Mouse (Mus musculus) CH12.LX (cell line): Measurements from ENCODE around the gene Lat2. TPM values are rescaled to one million over a fixed set of nuclear protein-coding genes. Genes with fewer than 3 reads are reported as not detected.
A peak's percentile ranks its signal among the peaks of the same experiment; 100 is the strongest.

Source experiments
- DNase-seq: peaks from one replicate; pipeline ENCODE4 v3.0.0-alpha.2; 2013; ENCODE audit errors: extremely low read depth
- H3K27ac ChIP-seq: 2 replicates; pipeline ENCODE4 v1.5.1; 2012; ENCODE audit warnings: low read depth, mild to moderate bottlenecking, control low read depth, moderate library complexity; ENCODE audit not compliant: insufficient read depth
- H3K27me3 ChIP-seq: replicated peaks from 2 replicates; pipeline ENCODE3; 2012; ENCODE audit warnings: inconsistent platforms
- H3K36me3 ChIP-seq, 2 experiments: replicated peaks in 1 of 2; 2 replicates each; pipeline versions ENCODE3 to v1.6.1; 2012; ENCODE audit warnings: inconsistent platforms in 1 of 2, low read length in 1 of 2, mild to moderate bottlenecking in 1 of 2, mixed read lengths in 1 of 2, moderate library complexity in 1 of 2; ENCODE audit not compliant: control insufficient read depth in 1 of 2, insufficient read depth in 1 of 2
- H3K4me1 ChIP-seq, 2 experiments: 2 replicates each; pipeline ENCODE4 v1.6.1; 2012; ENCODE audit warnings: inconsistent platforms in 1 of 2, moderate library complexity in 1 of 2; ENCODE audit not compliant: insufficient read depth in 2 of 2, control insufficient read depth in 1 of 2
- H3K4me2 ChIP-seq: 2 replicates; pipeline ENCODE4 v1.6.1; 2012; ENCODE audit warnings: low read depth, mild to moderate bottlenecking, control low read depth; ENCODE audit not compliant: poor library complexity, insufficient read depth, severe bottlenecking
- H3K4me3 ChIP-seq, 3 experiments: fragments of 150-350 bp in 1 of 3; sonication (generic) in 1 of 3; replicated peaks in 1 of 3; 2 replicates each; pipeline versions ENCODE3 to v1.5.1; 2011 to 2012; ENCODE audit warnings: low read depth in 2 of 3, low read length in 2 of 3, mild to moderate bottlenecking in 2 of 3, moderate library complexity in 2 of 3, control low read depth in 1 of 3, improper control_type of control experiment in 1 of 3, inconsistent platforms in 1 of 3, mixed read lengths in 1 of 3; ENCODE audit not compliant: poor library complexity in 1 of 3
- H3K79me2 ChIP-seq: replicated peaks from 2 replicates; pipeline ENCODE4 v1.6.1; 2012; ENCODE audit warnings: mild to moderate bottlenecking, moderate library complexity; ENCODE audit not compliant: control insufficient read depth, poor library complexity, insufficient read depth, severe bottlenecking; ENCODE audit errors: extremely low read depth
- H3K9ac ChIP-seq: 2 replicates; pipeline ENCODE4 v1.6.1; 2012; ENCODE audit warnings: low read depth, mild to moderate bottlenecking, control low read depth, moderate library complexity; ENCODE audit not compliant: insufficient read depth
- H3K9me3 ChIP-seq: replicated peaks from 2 replicates; pipeline ENCODE3; 2012; ENCODE audit warnings: low read length, inconsistent platforms, mixed read lengths
- BHLHE40 ChIP-seq: IDR thresholded peaks from 2 replicates; pipeline ENCODE4 v1.6.1; 2011; ENCODE audit warnings: mild to moderate bottlenecking, low read depth, low read length, improper control_type of control experiment
- CHD2 ChIP-seq: IDR thresholded peaks from 2 replicates; pipeline ENCODE4 v1.6.1; 2011; ENCODE audit warnings: low read length, improper control_type of control experiment
- CTCF ChIP-seq, 2 experiments: IDR thresholded peaks in 1 of 2; conservative IDR thresholded peaks in 1 of 2; 2 replicates each; pipeline ENCODE4 v1.5.1; 2011 to 2012; ENCODE audit warnings: low read depth in 2 of 2, low read length in 2 of 2, improper control_type of control experiment in 1 of 2, inconsistent platforms in 1 of 2, mild to moderate bottlenecking in 1 of 2, moderate library complexity in 1 of 2
- E2F4 ChIP-seq: IDR thresholded peaks from 2 replicates; pipeline ENCODE4 v1.6.1; 2011; ENCODE audit warnings: low read depth, low read length, improper control_type of control experiment; ENCODE audit not compliant: insufficient replicate concordance
- EP300 ChIP-seq: IDR thresholded peaks from 2 replicates; pipeline ENCODE4 v1.6.1; 2011; ENCODE audit warnings: low read length, improper control_type of control experiment
- ETS1 ChIP-seq: conservative IDR thresholded peaks from 2 replicates; pipeline ENCODE4 v1.6.1; 2012; ENCODE audit warnings: low read depth, mild to moderate bottlenecking, inconsistent platforms, low read length, improper control_type of control experiment, moderate library complexity
- GABPA ChIP-seq: IDR thresholded peaks from 2 replicates; pipeline ENCODE4 v1.6.1; 2012; ENCODE audit warnings: low read depth, low read length, improper control_type of control experiment, inconsistent platforms; ENCODE audit not compliant: insufficient replicate concordance
- HCFC1 ChIP-seq: IDR thresholded peaks from 2 replicates; pipeline ENCODE4 v1.6.1; 2012; ENCODE audit warnings: low read depth, mild to moderate bottlenecking, inconsistent platforms, low read length, improper control_type of control experiment
- IRF4 ChIP-seq: IDR thresholded peaks from 2 replicates; pipeline ENCODE4 v1.6.1; 2014; ENCODE audit warnings: low read depth, mild to moderate bottlenecking, inconsistent platforms, low read length, improper control_type of control experiment
- JUN ChIP-seq: IDR thresholded peaks from 2 replicates; pipeline ENCODE4 v1.6.1; 2011; ENCODE audit warnings: low read depth, mild to moderate bottlenecking, low read length, improper control_type of control experiment, moderate library complexity; ENCODE audit not compliant: insufficient read depth
- JUND ChIP-seq: conservative IDR thresholded peaks from 2 replicates; pipeline ENCODE4 v1.6.1; 2011; ENCODE audit warnings: low read depth, low read length, improper control_type of control experiment
- KAT2A ChIP-seq: IDR thresholded peaks from 2 replicates; pipeline ENCODE4 v1.6.1; 2012; ENCODE audit warnings: low read length, improper control_type of control experiment, inconsistent platforms; ENCODE audit not compliant: insufficient replicate concordance
- MAFK ChIP-seq: IDR thresholded peaks from 2 replicates; pipeline ENCODE4 v1.6.1; 2011; ENCODE audit warnings: low read length, improper control_type of control experiment; ENCODE audit not compliant: insufficient replicate concordance
- MAZ ChIP-seq: IDR thresholded peaks from 2 replicates; pipeline ENCODE4 v1.6.1; 2012; ENCODE audit warnings: low read depth, mild to moderate bottlenecking, inconsistent platforms, low read length, improper control_type of control experiment, moderate library complexity
- MXI1 ChIP-seq: IDR thresholded peaks from 2 replicates; pipeline ENCODE4 v1.6.1; 2011; ENCODE audit warnings: mild to moderate bottlenecking, low read depth, low read length, improper control_type of control experiment
- MYC ChIP-seq: IDR thresholded peaks from 2 replicates; pipeline ENCODE4 v1.6.1; 2011; ENCODE audit warnings: low read depth, mild to moderate bottlenecking, improper control_type of control experiment, low read length
- PAX5 ChIP-seq: IDR thresholded peaks from 2 replicates; pipeline ENCODE4 v1.6.1; 2012; ENCODE audit warnings: low read length, inconsistent platforms, mixed read lengths
- POLR2AphosphoS2 ChIP-seq: IDR thresholded peaks from 2 replicates; pipeline ENCODE4 v1.6.1; 2011; ENCODE audit warnings: low read depth, low read length, improper control_type of control experiment
- RAD21 ChIP-seq: IDR thresholded peaks from 2 replicates; pipeline ENCODE4 v1.6.1; 2011; ENCODE audit warnings: low read depth, mild to moderate bottlenecking, low read length, improper control_type of control experiment, moderate library complexity
- SIN3A ChIP-seq: IDR thresholded peaks from 2 replicates; pipeline ENCODE4 v1.6.1; 2012; ENCODE audit warnings: low read length, improper control_type of control experiment, inconsistent platforms
- TBP ChIP-seq: conservative IDR thresholded peaks from 2 replicates; pipeline ENCODE4 v1.6.1; 2011; ENCODE audit warnings: low read depth, low read length, improper control_type of control experiment
- TCF12 ChIP-seq: IDR thresholded peaks from 2 replicates; pipeline ENCODE4 v1.6.1; 2014; ENCODE audit warnings: low read depth, mild to moderate bottlenecking, inconsistent platforms, low read length, improper control_type of control experiment
- UBTF ChIP-seq: IDR thresholded peaks from 2 replicates; pipeline ENCODE4 v1.6.1; 2012; ENCODE audit warnings: low read depth, mild to moderate bottlenecking, inconsistent platforms, low read length, improper control_type of control experiment, moderate library complexity
- ZC3H11A ChIP-seq: IDR thresholded peaks from 2 replicates; pipeline ENCODE4 v1.6.1; 2012; ENCODE audit warnings: low read depth, mild to moderate bottlenecking, inconsistent platforms, low read length, improper control_type of control experiment
- dilution Hi-C: fragments of 300-500 bp; cut with MboI; formaldehyde crosslinking; loops from 2 replicates; pipeline ENCODE4 v1.14.3; 2020; ENCODE audit warnings: low sequenced_read_pairs; ENCODE audit not compliant: extremely low pct_unique_long_range_greater_than_20kb, extremely low pct_ligation_motif_present
- in situ Hi-C: fragments of 300-500 bp; cut with MboI; formaldehyde crosslinking; loops from 3 replicates; pipeline ENCODE4 v1.14.3; 2019; ENCODE audit warnings: low sequenced_read_pairs, low pct_ligation_motif_present, low pct_unique_long_range_greater_than_20kb, mixed read lengths
- polyA plus RNA-seq: library from polyadenylated mRNA; unstranded; fragments of >175 nt; gene quantifications from 2 replicates; pipeline ENCODE4 v1.2.1, GENCODE M21; 2012; ENCODE audit warnings: low read depth; ENCODE audit not compliant: insufficient read length
- total RNA-seq, 2 experiments: library from RNA; depleted of rRNA; stranded (reverse); fragments of 300-350 nt in 1 of 2; fragments of >200 nt in 1 of 2; gene quantifications; 2 replicates each; pipeline ENCODE4 v1.2.3; 2012 to 2014

Gene Lat2
- total and polyA plus RNA-seq, 3 experiments = 89.7 to 121 (median 108) TPM

DNA sequence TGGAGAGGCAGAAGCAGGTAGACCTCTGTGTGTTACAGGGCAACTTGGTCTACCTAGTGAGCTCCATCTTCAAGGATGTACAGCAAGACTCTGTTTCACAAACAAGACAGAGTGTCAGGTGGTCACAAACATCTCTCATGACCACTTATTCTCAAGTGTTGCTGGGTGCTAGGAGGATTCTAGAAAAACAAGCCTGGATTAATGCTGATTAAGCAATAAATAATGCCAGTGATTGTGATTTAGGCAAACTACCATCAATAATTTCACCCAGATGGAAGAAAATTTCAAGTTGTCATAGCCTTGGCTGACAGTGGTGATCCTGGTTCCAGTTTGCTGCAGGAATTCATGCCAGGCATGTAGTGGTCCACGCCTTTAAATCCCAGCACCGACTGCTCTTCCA is 50.6 kb downstream of the Lat2 start:
- peak; percentile 88 for TF ChIP-seq MAFK
- no peak for TF ChIP-seq KAT2A
- TF ChIP-seq GABPA = no peak
- TF ChIP-seq TBP = no peak
- Histone ChIP-seq H3K4me2 (no peak overlapping the region), H3K4me1 (peaks cover 8 to 41% of the 10 kb centered on the region in 2 experiments), H3K9me3 (no peaks in the 10 kb centered on the region), H3K27me3 (no peaks in the 10 kb centered on the region), H3K4me3 (no peak overlapping the region), H3K9ac (no peak overlapping the region), H3K36me3 (peaks cover 0 to 2% of the 10 kb centered on the region in 2 experiments), H3K79me2 (no peaks in the 10 kb centered on the region), H3K27ac (no peak overlapping the region)
- in situ Hi-C loops = no loop called here
- DNase-seq = no peak
- dilution Hi-C loops = no loop called here

DNA sequence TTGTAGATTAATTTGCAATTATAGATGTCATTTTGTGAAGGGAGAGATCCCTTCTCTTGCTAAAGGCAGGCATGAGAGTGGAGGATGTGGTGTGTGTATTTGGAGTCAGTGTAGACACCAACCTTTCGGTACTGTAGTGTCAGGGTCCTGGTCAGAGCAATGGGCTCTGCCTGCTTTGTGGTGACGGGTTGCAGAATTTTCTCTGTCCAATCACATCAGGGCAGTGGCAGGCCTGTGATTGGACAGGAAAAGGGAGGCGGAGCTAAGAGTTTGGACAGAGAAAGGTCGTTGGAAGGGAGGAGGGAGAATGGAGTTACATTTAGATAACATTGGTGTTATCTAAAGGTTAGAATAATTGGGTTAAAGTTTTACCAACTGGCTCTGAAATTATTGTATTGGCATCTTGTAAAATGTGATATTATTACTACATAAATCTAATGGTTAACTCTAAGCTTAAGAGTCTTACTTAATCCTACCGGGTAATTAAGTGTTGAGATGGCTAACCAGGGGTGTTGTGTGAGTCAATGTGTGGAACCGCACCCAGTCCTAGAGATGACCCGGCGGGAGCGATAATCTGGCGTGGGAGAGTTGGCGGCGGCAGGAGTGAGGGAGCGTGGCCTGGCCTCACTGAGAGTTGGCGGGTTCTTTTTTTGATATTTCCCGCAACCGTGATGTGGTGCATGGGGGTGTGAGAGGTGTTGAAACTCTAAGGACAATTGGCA is 54.2 kb downstream of the Lat2 start:
- in situ Hi-C loops (no loop called here), dilution Hi-C loops (no loop called here)
- Histone ChIP-seq H3K4me3 (no peak overlapping the region), H3K9ac (no peak overlapping the region), H3K36me3 (peaks cover 0 to 4% of the 10 kb centered on the region in 2 experiments), H3K79me2 (no peaks in the 10 kb centered on the region), H3K4me2 (no peak overlapping the region), H3K4me1 (peaks cover 0 to 4% of the 10 kb centered on the region in 2 experiments; a peak in 2 of 4 replicates), H3K9me3 (no peaks in the 10 kb centered on the region), H3K27me3 (no peaks in the 10 kb centered on the region), H3K27ac (no peak overlapping the region)
- TF ChIP-seq HCFC1 = no peak
- TF ChIP-seq E2F4 = no peak
- no peak for TF ChIP-seq SIN3A
- no peak for TF ChIP-seq MAZ
- no peak for TF ChIP-seq MXI1
- no peak for DNase-seq

DNA sequence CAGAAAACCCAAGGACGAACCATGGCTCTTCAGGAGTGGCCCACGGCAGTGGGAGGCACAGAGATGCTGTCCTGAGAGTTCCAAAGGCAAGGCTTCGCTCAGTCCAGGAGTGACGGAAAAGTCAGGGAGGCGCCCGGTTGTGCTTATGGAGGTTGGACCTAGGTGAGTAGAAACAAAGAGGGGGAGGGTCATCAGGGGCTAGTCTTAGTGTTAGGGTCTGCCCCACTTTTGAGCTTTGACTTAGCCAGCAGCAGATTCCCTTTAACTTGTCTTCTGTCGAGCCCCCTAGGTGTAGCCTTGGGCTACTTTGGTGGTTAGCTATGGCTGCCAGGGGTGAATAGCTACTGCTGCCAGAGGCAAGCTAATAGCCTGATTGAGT is 54.8 kb downstream of the Lat2 start, which contains the start of gene Syna:
TSS of gene Syna (minus strand) at position 101 of the 379 bp plus-strand sequence.
- H3K4me3 ChIP-seq = no peak within 1 kb of the TSS
- in situ Hi-C loops = no loop called here
- TF ChIP-seq BHLHE40 = no peak
- TF ChIP-seq POLR2AphosphoS2 = no peak
- TF ChIP-seq JUND = no peak
- no peak for TF ChIP-seq MAFK
- no peak for TF ChIP-seq ETS1
- no peak for TF ChIP-seq CTCF (conservative IDR thresholded peaks at IDR 0.05 in 1 of 2, IDR thresholded peaks at IDR 0.05 in 1 of 2; ENCODE audit: low read depth in 2 of 2, low read length in 2 of 2)
- TF ChIP-seq MYC = no peak
- TF ChIP-seq TCF12 = no peak
- no peak for TF ChIP-seq IRF4
- no peak for TF ChIP-seq CHD2
- TF ChIP-seq EP300 = no peak
- TF ChIP-seq JUN = no peak
- TF ChIP-seq RAD21 = no peak
- no peak for TF ChIP-seq PAX5
- TF ChIP-seq SIN3A = no peak
- no peak for TF ChIP-seq UBTF
- TF ChIP-seq ZC3H11A = no peak
- H3K27me3 ChIP-seq = no peaks in the 10 kb centered on the region
- no peak within 1 kb of the TSS for H3K4me2 ChIP-seq
- no peak within 1 kb of the TSS for H3K27ac ChIP-seq
- no peak for DNase-seq
- no peaks in the 10 kb centered on the region for H3K9me3 ChIP-seq
- no peaks in the 10 kb centered on the region for H3K4me1 ChIP-seq
- H3K36me3 ChIP-seq = peaks cover 0 to 4% of the 10 kb centered on the region in 2 experiments
- dilution Hi-C loops = no loop called here
- no peak within 1 kb of the TSS for H3K9ac ChIP-seq
- H3K79me2 ChIP-seq = no peaks in the 10 kb centered on the region
